Mouse (Mus musculus): ENCODE measurements at regions not wholly inside any gene's neighbourhood (a gene's known extent, or its start where the extent isn't known, plus 50 kb on each side); places are given as distances from the start of the nearest gene placed in this dataset.

- Histone ChIP-seq H3K4me3 (ENCODE audit: low read depth, low read length) (no peak overlapping the region), H3K9ac (ENCODE audit: low read depth, low read length) (no peak overlapping the region), H3K4me2 (replicated peaks; ENCODE audit: low read depth) (peak overlapping the region; percentile 64), H3K27ac (ENCODE audit: low read depth, low read length) (no peak overlapping the region), H3K27me3 (replicated peaks; ENCODE audit: control insufficient read depth, insufficient read depth, low read length) (no peaks in the 10 kb centered on the region), H3K9me3 (ENCODE audit: control insufficient read depth) (no peaks in the 10 kb centered on the region), H3K36me3 (ENCODE audit: control insufficient read depth, insufficient read depth) (no peaks in the 10 kb centered on the region), H3K4me1 (replicated peaks; ENCODE audit: control insufficient read depth, insufficient read depth, low read length) (0 out of 2 replicates have a peak, but pooled peaks cover 5% of the 10 kb centered on the region)
- 28% methylated on average over 17 of the region's 17 CpGs for WGBS
- TF ChIP-seq CTCF (IDR thresholded peaks at IDR 0.05; ENCODE audit: low read depth): no peak
- ATAC-seq: no peak
Observed at GRCm38 (mm10) chr12:27060899-27061762, 281.2 kb downstream of the Sox11 start.

- Histone ChIP-seq H3K9me3 (ENCODE audit: control insufficient read depth) (no peaks in the 10 kb centered on the region), H3K36me3 (ENCODE audit: control insufficient read depth, insufficient read depth) (no peaks in the 10 kb centered on the region), H3K4me3 (ENCODE audit: low read depth, low read length) (no peak overlapping the region), H3K27me3 (replicated peaks; ENCODE audit: control insufficient read depth, insufficient read depth, low read length) (no peaks in the 10 kb centered on the region), H3K4me2 (replicated peaks; ENCODE audit: low read depth) (no peak overlapping the region), H3K4me1 (replicated peaks; ENCODE audit: control insufficient read depth, insufficient read depth, low read length) (0 out of 2 replicates have a peak, but pooled peaks cover 5% of the 10 kb centered on the region), H3K27ac (ENCODE audit: low read depth, low read length) (no peak overlapping the region), H3K9ac (ENCODE audit: low read depth, low read length) (no peak overlapping the region)
- no peak for ATAC-seq
- 33% methylated on average over 4 of the region's 4 CpGs for WGBS
- TF ChIP-seq CTCF (IDR thresholded peaks at IDR 0.05; ENCODE audit: low read depth): peak; percentile 75
Observed at GRCm38 (mm10) chr12:27059885-27060284, 282.5 kb downstream of the Sox11 start.

- 88% methylated on average over 4 of the region's 4 CpGs for WGBS
- TF ChIP-seq CTCF (IDR thresholded peaks at IDR 0.05; ENCODE audit: low read depth): no peak
- H3K4me1 ChIP-seq (replicated peaks; ENCODE audit: control insufficient read depth, insufficient read depth, low read length): no peaks in the 10 kb centered on the region
- no peak overlapping the region for H3K27ac ChIP-seq (ENCODE audit: low read depth, low read length)
- no peak for ATAC-seq
- H3K9ac ChIP-seq (ENCODE audit: low read depth, low read length): no peak overlapping the region
- H3K9me3 ChIP-seq (ENCODE audit: control insufficient read depth): no peaks in the 10 kb centered on the region
- no peaks in the 10 kb centered on the region for H3K36me3 ChIP-seq (ENCODE audit: control insufficient read depth, insufficient read depth)
- no peak overlapping the region for H3K4me2 ChIP-seq (replicated peaks; ENCODE audit: low read depth)
- H3K27me3 ChIP-seq (replicated peaks; ENCODE audit: control insufficient read depth, insufficient read depth, low read length): no peaks in the 10 kb centered on the region
- no peak overlapping the region for H3K4me3 ChIP-seq (ENCODE audit: low read depth, low read length)
Observed at GRCm38 (mm10) chr12:27054411-27054810, 288.0 kb downstream of the Sox11 start.

GRCm38 (mm10) chr12:27037922-27038321, 304.5 kb downstream of the Sox11 start:
- ATAC-seq: no peak
- no peak for TF ChIP-seq CTCF (IDR thresholded peaks at IDR 0.05; ENCODE audit: low read depth)
- no peaks in the 10 kb centered on the region for H3K36me3 ChIP-seq (ENCODE audit: control insufficient read depth, insufficient read depth)
- no peaks in the 10 kb centered on the region for H3K27me3 ChIP-seq (replicated peaks; ENCODE audit: control insufficient read depth, insufficient read depth, low read length)
- H3K4me2 ChIP-seq (replicated peaks; ENCODE audit: low read depth): no peak overlapping the region
- no peak overlapping the region for H3K9ac ChIP-seq (ENCODE audit: low read depth, low read length)
- no peak overlapping the region for H3K4me3 ChIP-seq (ENCODE audit: low read depth, low read length)
- H3K9me3 ChIP-seq (ENCODE audit: control insufficient read depth): no peaks in the 10 kb centered on the region
- H3K27ac ChIP-seq (ENCODE audit: low read depth, low read length): no peak overlapping the region
- WGBS: 39% methylated on average over 2 of the region's 2 CpGs
- H3K4me1 ChIP-seq (replicated peaks; ENCODE audit: control insufficient read depth, insufficient read depth, low read length): no peaks in the 10 kb centered on the region

- H3K27me3 ChIP-seq (replicated peaks; ENCODE audit: control insufficient read depth, insufficient read depth, low read length): no peaks in the 10 kb centered on the region
- no peaks in the 10 kb centered on the region for H3K9me3 ChIP-seq (ENCODE audit: control insufficient read depth)
- no peak for ATAC-seq
- TF ChIP-seq CTCF (IDR thresholded peaks at IDR 0.05; ENCODE audit: low read depth): no peak
- WGBS: 46% methylated on average over 4 of the region's 4 CpGs
- no peak overlapping the region for H3K9ac ChIP-seq (ENCODE audit: low read depth, low read length)
- no peak overlapping the region for H3K4me3 ChIP-seq (ENCODE audit: low read depth, low read length)
- no peaks in the 10 kb centered on the region for H3K4me1 ChIP-seq (replicated peaks; ENCODE audit: control insufficient read depth, insufficient read depth, low read length)
- H3K4me2 ChIP-seq (replicated peaks; ENCODE audit: low read depth): no peak overlapping the region
- H3K36me3 ChIP-seq (ENCODE audit: control insufficient read depth, insufficient read depth): no peaks in the 10 kb centered on the region
- no peak overlapping the region for H3K27ac ChIP-seq (ENCODE audit: low read depth, low read length)
Observed at GRCm38 (mm10) chr12:27019751-27020150, 322.6 kb downstream of the Sox11 start.

GRCm38 (mm10) chr12:27018366-27018765, 324.0 kb downstream of the Sox11 start:
- no peak overlapping the region for H3K4me2 ChIP-seq (replicated peaks; ENCODE audit: low read depth)
- 54% methylated on average over 7 of the region's 7 CpGs for WGBS
- H3K9me3 ChIP-seq (ENCODE audit: control insufficient read depth): no peaks in the 10 kb centered on the region
- TF ChIP-seq CTCF (IDR thresholded peaks at IDR 0.05; ENCODE audit: low read depth): no peak
- H3K4me1 ChIP-seq (replicated peaks; ENCODE audit: control insufficient read depth, insufficient read depth, low read length): no peaks in the 10 kb centered on the region
- H3K27me3 ChIP-seq (replicated peaks; ENCODE audit: control insufficient read depth, insufficient read depth, low read length): no peaks in the 10 kb centered on the region
- no peak overlapping the region for H3K4me3 ChIP-seq (ENCODE audit: low read depth, low read length)
- H3K9ac ChIP-seq (ENCODE audit: low read depth, low read length): no peak overlapping the region
- ATAC-seq: no peak
- H3K36me3 ChIP-seq (ENCODE audit: control insufficient read depth, insufficient read depth): no peaks in the 10 kb centered on the region
- H3K27ac ChIP-seq (ENCODE audit: low read depth, low read length): no peak overlapping the region

Data from intestine, postnatal 0 days (tissue).